Mouse (Mus musculus) skeletal muscle tissue, postnatal 0 days (tissue): ENCODE results near the gene Mllt3. TPM values are rescaled to one million over a fixed set of nuclear protein-coding genes. Genes with fewer than 3 reads are reported as not detected.

ENCODE experiments used
- polyA plus RNA-seq: library from polyadenylated mRNA; unstranded; fragments of >200 nt; fragmentation: Nextera tagmentation; extraction: Ambion mirVana; gene quantifications from 2 replicates; pipeline ENCODE4 v1.2.1, GENCODE M21; 2015

Mllt3 gene
- polyA plus RNA-seq: 158 and 162 TPM in 2 replicates

DNA sequence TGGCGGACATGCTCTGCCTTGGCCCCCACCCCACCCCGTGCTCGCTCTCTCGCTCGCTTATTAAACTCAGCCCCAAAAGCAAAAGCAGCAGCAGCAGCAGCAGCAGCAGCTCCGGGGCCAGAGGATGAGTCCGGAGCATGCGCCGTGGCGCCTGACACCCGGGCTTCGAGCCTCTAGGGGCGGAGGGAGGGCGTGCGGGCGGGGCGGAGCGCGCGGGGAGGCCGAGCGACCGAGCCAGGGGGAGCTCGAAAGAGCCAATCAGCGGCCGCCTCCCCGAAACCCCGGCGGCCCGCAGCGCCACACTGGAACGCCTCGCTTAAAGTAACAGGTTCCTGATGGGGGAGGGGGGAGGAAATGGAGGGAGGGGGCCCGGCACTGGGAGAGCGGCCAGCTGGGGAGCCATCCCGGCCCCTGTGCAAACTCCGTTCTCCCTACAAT lies at the start of gene Mllt3:
Gene Mllt3, minus strand, starts transcription at position 149 of the 438 bp plus-strand sequence.

Other genes with a start within 250 kb of the Mllt3 start
- 5.9 and 6.1 TPM in 2 replicates for gene Focad, start 61.3 kb upstream of the Mllt3 start, polyA plus RNA-seq